Mouse (Mus musculus) heart, postnatal 10 days (tissue): ENCODE measurements around the gene Gadl1. TPM values are rescaled to one million over a fixed set of nuclear protein-coding genes. Genes with fewer than 3 reads are reported as not detected.
A peak's percentile ranks its signal among the peaks of the same experiment; 100 is the strongest.
"Not testable (repeated sequence)": the region's sequence is repeated elsewhere in the genome, so short reads cannot be mapped to it uniquely, and the experiment has no call there.

Source experiments
- DNase-seq, 2 experiments: peaks; one replicate each; pipeline ENCODE4 v3.0.0; 2021
- intact Hi-C: fragments of 180-260 bp; cut with DNase I; formaldehyde crosslinking; loops from one replicate; pipeline ENCODE4 v1.15.1; 2025
- total RNA-seq, 2 experiments: library from RNA; stranded (reverse); gene quantifications; 2 replicates each; pipeline ENCODE4 v1.2.3; 2021

Gadl1 gene
- total RNA-seq, 2 experiments from 2014 or later, result 0.12 to 0.67 TPM

DNA sequence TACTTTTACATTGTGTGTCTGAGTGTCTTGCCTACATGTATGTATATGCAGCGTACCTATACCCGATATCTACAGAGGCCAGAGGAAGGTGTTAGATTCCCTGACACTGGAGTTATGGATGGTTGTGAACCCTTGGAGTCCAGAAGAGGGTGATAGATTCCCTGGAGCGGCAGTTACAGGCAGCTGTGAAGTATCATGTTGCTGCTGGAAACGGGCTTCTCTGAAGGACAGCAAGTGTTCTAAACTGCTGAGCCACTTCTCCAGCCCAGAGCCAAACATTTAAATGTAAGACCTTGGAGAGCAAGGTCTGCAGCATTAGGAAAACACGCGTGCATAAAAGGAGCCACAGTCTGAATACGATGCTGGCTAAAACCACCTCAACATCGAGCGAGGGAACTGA is 107.0 kb downstream of the Gadl1 start:
- intact Hi-C loops, result no loop called here
- no peak for DNase-seq

DNA sequence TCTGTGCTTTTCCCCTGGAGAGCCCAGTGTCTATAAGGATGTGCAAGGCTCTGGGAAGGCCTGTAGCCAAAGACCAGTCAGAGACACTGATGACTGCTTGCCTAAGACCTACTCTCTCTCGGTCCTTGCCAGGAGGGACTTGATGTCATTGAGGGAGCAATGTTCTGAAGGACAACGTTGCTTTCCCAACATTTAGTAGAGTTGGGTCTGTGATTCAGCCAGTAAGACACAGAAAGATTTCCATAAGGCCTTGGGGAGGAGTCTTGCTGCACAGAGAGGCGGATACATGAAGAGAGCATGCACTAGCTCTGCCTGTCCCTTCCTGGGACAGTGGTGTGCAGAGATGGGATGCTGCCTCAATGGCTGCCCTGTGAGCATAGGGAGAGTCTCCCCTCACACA is 107.8 kb downstream of the Gadl1 start:
- intact Hi-C loops, result no loop called here
- no peak for DNase-seq

DNA sequence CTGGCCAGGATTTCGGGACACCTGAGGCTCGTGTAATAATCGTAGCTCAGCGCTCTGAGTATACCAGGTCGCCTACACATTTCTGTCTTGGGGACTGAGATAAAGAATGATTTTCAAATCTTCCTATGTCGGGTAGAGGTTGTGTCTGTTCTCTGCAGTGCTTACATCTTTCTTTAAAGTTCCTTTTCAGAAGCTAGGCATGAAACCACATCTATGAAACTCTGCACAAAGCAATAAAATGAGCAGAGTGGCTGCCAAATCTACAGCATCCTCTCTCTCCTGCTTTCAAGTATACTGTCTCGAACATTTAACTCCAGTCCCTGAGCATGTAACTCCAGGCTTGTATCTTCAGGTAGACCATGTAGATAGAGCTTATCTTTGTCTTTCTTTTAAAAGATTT is 109.3 kb downstream of the Gadl1 start:
- intact Hi-C loops, result no loop called here

DNA sequence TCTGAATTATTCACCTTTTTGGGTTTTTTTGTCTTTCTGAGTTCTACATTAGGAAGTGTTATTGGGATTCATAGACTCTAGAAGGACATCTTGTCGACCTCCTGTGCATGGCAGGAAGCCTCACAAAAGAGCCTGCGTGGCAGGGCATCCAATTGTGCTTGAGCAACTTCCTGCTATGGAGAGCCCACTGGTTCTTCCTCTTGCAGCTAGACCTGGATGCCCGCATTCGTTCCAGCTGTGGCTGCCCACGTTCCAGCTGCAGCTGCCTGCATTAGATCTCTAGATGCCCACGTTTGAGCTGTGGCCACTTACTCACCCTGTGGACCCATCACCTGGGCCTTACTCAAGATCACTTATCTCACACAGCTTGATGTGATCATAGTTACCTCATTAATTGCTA is 116.1 kb downstream of the Gadl1 start:
- intact Hi-C loops, result no loop called here
- no peak for DNase-seq

More for the DNA sequence above, 109.3 kb downstream of the Gadl1 start:
- DNase-seq, result no peak

DNA sequence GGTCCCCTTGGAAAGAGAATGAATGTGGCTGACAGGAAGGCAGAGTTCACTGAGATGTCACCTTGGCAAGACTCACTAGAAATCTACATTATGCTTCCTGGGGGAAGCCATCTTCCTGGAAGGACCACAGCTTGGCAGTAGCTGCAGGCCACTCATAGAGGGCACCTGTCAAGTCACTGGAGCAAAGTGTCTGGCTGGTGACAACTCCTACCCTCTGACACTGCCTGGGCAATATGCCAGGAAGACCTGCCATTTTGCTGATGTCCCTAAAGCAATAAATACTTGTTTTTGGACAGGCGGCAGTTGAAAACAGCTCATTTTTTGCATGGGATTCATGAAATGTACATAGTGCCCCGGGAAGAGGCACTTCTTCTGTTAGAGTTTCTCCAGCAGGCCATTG is 119.8 kb downstream of the Gadl1 start:
- DNase-seq, result peak; percentile 22 to 27

DNA sequence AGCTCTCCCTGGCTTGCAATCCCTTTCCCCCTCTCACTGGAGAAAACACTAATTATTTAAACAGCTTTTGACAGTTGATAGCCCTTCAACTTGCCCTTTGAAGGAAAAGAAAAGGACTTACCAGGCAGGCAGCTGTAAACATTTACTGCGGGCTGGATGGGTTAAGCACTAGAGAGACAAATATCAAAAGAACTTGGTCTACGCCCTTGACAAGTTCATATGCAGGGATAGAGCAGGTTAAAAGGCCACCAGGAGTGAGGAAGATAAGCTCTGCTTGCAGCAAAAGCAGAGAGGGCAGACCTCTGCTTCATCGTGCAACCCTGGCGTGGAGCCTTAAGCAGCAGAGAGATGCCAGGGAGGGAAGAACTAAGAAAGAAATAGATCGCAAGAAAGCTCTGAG is 123.5 kb downstream of the Gadl1 start:
- peak in 1 of 2 experiments; percentile 4 for DNase-seq
- intact Hi-C loops, result no loop called here

More for the DNA sequence above, 119.8 kb downstream of the Gadl1 start:
- intact Hi-C loops, result no loop called here

DNA sequence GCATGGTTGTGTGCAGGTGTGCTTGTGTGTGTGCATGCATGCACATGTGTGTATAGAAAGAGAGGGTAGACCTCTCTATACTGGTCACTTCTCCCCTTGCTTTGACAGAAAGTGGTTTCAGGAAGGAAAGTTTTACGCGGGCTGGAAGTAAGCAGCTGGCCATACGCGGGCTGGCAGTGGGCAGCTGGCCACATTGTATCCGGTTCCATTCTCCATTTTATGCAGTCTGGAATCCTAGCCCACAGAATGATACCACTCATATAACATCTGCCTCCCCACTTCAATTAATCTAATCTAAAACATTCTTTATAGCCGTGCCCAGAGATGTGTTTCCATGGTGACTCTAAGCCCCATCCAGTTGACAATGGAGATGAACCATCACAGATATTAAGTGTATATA is 129.0 kb downstream of the Gadl1 start:
- intact Hi-C loops, result no loop called here
- no peak for DNase-seq

DNA sequence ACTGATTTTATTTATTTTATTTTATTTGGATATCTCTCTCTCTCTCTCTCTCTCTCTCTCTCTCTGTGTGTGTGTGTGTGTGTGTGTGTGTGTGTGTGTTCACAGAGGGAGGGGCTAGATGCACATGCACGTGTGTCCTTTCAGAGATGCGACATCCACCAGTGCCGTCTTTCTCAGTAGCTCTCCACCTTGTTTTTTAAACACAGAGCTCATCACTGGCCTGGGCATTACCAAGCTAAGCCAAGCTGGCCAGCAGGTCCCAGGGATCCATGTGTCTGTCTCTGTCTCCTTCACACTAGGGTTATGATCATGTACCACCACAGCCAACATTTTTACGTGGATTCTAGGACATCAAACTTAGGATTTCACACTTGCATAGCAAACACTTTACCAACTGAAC is 130.7 kb downstream of the Gadl1 start:
- no peak for DNase-seq
- intact Hi-C loops, result loop anchor here (2.0 kb wide), 1 partner anchor 173 kb away; no protein-coding TSS in a partner anchor

DNA sequence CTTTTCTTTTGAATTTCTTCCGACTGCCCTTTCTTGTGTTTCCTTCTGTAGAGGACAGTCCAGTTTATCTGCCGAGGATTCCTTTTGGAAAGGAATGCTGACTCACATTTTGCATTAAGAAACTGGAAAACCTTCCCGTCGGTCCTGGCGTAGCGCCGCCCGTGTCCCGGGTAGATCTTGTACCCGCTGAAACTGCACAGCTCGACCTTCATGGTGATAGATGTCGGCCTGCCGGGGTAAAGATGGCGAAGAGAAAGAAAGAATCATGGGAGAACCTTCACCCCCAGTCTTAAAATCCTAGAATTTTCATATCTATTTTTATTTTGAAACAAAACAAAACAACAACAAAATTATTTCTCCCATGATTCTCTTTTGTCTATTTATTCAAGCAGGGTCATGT is 131.6 kb downstream of the Gadl1 start:
- intact Hi-C loops, result loop anchor here (1.0 to 2.0 kb wide), 2 partner anchors 174 to 331 kb away; no protein-coding TSS in a partner anchor
- DNase-seq, result not testable (repeated sequence)

DNA sequence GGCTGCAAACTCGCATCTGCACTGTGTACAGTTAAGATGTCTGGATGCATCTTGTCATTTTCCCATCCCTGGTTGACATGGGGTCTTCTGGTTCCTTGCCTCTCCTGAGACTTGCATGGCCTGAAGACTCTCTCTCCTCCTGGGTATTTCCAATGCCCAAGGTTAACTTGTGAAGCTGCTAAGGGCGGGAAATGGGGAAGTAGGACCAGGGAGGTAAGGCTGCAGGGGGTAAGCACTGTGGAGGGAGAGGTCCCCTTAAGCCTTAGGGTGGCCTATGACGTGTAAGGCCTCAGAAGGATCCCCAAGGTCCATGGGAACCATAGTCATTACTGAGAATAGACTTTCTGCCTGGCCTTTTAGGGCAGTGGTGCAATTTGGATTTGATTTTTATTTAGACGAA is 132.1 kb downstream of the Gadl1 start:
- intact Hi-C loops, result loop anchor here (1.0 to 2.0 kb wide), 2 partner anchors 175 to 331 kb away; no protein-coding TSS in a partner anchor

DNA sequence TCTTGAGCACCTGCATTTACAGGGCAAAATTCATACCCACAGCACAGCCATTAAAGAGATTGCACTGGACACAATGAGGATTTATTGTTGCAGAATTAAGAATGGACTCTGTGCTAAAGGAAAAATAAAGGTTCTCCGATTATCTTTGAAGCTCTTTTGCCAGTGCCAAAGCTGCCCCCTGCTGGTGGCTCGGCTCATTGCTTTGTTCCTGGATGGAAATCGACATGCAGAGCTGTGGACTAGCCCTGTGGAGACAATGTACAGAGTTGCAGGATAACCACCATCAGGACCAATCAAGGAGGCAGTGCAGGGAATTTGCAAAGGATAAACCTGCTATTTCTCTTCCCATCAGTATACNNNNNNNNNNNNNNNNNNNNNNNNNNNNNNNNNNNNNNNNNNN is 132.5 kb downstream of the Gadl1 start:
- peak; percentile 85 to 90 for DNase-seq
- intact Hi-C loops, result loop anchor here (1.0 to 2.0 kb wide), 2 partner anchors 175 to 331 kb away; no protein-coding TSS in a partner anchor

More for the DNA sequence above, 132.1 kb downstream of the Gadl1 start:
- no peak for DNase-seq

DNA sequence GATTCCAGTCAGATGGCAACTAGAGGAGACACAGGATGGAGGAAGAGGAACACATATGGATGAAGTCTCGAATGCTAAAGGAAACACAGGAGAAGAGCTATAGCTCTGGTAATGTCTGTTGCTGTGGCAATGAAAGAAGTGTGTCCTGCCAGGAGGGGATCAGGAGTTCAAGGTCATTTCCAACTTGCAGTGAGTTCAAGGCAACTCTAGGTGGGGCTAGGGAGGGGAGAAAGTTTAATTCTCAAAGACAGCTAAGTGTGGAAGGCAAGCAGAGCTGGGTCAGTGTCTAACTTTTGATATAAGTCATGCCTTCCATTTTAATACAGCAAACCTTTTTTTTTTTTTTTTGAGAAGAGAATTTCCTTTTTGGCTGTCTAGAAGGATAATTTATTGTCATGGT is 140.7 kb downstream of the Gadl1 start:
- DNase-seq, result no peak
- intact Hi-C loops, result no loop called here

DNA sequence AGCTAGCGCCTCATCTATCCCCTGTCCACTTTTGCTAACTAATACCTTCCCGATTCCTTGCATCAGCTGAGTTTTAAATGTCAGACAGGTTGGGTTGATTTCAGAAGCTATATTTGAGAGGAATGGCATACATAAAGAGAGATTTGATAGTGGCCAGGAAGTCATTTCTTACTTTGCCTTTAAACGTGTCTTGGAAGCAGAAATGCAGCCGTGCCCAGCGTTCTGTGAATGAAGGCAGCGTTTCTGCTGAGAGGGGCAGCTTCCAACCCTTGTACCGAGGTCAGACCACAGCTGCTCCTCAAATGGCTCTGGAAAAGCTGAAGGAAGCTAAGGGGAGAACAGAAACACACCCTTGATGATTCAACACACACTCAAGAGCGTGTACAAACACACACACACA is 144.7 kb downstream of the Gadl1 start:
- no peak for DNase-seq
- intact Hi-C loops, result no loop called here

DNA sequence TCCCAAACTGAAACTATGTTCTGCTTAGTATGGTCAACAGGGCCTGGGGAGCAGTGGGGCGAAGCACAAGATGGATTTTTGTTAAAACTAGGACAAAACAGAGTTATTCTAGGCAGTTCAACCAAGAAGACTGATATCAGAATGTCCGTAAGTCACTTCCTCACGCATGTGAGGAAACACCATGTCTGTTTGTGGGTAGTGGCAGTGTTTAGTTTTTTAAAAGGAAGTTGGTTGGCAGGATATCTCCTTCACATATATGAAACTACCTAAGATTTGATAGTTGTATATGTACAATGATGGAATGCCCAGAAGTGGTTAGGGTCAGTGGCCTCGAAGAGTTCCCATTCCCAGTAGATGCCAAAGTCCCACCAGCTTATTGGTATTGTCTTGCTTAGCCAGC is 149.2 kb downstream of the Gadl1 start:
- DNase-seq, result no peak
- intact Hi-C loops, result no loop called here

DNA sequence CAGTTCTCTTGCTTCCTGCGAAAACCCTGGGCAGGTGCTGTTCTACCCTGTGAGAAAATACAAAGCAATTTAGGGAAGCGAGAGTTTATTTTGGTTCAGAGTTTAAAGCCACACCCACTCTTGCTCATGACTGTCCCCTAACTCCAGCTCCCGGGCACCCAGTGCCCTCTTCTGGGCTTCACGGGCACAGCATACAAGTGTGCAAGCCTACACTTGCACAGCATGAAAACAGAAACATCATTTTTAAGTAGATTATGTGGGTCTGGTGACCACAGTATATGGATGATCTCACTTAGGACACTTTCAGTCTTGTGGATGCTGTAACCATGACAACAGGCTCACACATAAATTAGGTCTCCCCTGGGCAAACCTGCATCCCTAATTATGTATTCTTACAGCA is 149.9 kb downstream of the Gadl1 start:
- DNase-seq, result peak in 1 of 2 experiments; percentile 13
- intact Hi-C loops, result no loop called here

DNA sequence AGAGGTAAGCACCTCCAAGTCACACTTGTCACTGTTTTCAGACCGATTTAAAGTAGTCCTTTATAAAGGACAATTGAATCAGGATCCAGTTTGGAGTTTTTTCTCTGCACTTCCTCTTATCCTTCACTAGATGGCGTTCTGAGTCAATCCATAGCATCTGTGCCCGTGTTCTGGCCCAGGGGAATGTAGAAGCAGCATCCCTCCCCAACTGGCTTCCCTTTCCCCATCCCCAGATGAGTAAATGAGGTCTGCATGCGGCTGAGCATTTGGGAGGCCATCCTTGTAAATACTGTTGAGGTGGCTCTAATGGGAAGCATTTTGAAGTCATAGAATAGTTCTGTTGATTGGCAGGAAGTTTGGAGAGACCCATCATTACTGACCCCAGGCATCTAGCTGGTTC is 151.4 kb downstream of the Gadl1 start:
- intact Hi-C loops, result loop anchor here (1.0 to 2.0 kb wide), 3 partner anchors 323 to 492 kb away; no protein-coding TSS in a partner anchor
- DNase-seq, result peak in 1 of 2 experiments; percentile 33

DNA sequence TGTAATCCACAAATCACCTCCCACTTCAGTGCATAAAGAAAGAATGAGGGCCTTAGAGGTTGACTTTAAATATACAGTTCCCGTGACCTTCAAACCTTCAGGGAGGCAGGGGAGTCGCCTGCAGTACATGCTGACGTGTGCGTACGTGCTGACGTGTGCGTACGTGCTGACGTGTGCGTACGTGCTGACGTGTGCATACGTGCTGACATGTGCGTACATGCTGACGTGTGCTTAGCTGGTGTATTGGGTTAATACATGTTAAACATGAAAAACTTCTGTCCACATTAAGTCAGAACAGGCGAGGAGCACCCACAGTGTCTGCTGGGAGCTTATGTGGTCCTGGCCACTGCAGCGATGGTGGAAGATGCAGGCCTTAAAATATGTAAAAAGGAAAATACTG is 155.5 kb downstream of the Gadl1 start:
- DNase-seq, result no peak
- intact Hi-C loops, result no loop called here

DNA sequence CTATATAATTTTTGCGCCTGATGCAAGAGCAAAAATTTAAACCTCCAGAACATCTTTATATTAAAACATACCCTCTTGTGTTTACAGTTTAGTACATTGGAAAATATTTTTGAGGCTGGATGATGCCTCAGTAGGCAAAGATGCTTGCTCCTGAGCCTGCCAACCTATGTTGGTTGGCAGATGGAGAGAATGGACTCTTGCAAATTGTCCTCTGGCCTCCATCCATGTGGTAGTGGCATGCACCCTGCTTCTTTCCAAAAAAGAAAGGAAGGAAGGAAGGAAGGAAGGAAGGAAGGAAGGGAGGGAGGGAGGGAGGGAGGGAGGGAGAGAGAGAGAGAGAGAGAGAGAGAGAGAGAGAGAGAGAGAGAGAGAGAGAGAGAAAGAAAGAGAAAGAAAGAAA is 162.3 kb downstream of the Gadl1 start:
- DNase-seq, intact Hi-C loops: not testable (repeated sequence)

DNA sequence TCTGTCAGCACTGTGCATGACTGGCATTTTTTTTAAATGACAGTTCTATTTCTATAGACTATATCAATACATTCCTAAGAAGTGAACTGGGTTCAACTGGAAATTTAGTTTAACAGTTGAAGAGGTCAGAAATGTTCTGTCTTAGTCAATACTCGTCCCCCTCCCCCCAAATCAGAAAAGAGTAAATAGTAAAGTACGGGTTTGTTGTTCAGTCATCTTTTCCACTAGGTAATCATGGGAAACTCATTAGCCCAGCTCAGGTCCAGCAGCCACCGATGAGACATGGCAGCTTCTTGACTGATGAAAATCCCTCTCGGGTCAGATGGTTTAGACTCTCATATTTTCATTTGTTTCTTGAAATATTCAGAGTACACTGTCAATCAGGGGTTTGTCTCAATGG is 166.9 kb downstream of the Gadl1 start:
- no peak for DNase-seq
- intact Hi-C loops, result no loop called here

DNA sequence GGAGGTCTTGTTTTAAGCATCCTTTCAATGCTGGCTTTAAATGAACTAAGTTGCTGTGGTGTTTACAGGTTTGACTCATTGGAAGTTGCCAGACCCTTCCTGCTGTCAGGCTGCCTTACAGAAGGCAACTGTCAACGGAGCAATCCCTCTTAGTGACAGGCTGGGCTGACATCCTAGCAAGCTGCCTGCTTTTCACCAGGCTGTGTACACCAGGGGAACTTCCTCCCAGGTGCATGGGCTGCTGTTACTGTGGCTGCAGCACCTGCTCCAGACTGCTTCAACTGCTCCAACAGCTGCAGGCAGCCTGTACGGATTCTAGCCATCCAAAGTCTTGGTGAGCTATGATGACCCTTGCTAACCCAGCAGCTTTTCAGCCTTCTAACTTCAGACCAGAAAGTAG is 167.7 kb downstream of the Gadl1 start:
- no peak for DNase-seq

DNA sequence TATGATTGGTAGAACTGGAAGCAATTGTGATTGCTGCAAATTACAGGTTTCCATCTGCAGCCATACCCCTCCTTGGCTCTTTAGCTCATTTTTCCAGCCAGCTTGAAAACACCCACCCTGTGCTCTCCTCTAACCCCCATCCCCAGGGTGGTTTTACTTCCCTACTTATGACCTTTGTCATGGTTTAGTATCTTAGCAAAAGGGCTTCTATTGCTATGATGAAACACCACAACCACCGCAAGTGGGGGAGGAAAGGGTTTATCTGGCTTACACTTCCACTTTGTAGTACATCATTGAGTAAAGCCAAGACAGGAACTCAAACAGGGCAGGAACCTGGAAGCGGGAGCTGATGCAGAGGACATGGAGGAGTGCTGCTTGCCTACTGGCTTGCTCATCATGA is 168.2 kb downstream of the Gadl1 start:
- no peak for DNase-seq
- intact Hi-C loops, result no loop called here

More for the DNA sequence above, 167.7 kb downstream of the Gadl1 start:
- intact Hi-C loops, result no loop called here

DNA sequence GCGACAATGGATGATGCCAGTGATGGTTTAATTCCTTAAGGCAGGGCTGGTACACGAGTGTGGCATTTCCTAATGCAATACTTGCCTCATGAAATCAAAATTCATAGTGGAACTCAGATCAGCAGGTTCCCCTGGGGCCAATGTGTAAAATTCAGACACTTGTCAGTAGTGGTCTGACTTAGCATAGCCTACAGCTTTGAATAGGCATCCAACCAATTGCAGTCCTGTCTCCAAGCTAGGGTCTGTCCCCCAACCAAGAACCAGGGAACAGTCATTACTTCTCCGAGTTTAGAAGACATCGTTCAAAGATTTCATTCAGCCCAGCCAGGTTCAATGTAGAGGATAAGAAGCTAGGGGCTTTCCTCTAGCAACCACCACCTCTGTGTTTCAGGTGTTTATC is 172.5 kb downstream of the Gadl1 start:
- DNase-seq, result no peak
- intact Hi-C loops, result no loop called here

DNA sequence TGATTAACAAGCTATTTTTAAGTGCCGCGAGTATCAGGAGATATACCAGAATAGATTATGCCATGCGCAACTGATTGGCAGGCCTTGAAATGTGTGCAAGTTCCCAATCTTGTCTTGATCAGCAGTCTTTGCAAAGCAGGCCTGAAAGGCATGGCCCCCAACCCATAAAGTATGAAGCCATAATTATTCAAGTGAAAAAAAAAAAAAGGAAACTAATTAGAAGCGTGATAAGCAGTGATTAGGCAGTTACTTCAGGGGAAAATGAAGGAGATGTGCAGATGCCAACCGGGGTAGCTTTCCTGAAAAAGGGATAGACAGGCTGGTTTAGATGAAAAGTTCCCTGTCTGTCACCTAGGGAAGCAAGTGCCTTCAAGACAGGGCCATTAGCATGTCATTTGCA is 174.0 kb downstream of the Gadl1 start:
- DNase-seq, result no peak
- intact Hi-C loops, result no loop called here
